Mouse (Mus musculus): Measurements from ENCODE around the gene Pde11a. TPM values are rescaled to one million over a fixed set of nuclear protein-coding genes. Genes with fewer than 3 reads are reported as not detected.

The Pde11a gene
- polyA plus RNA-seq, 1 experiment from 2014 or later, result 0.36 TPM

- peaks cover 3% of the 10 kb centered on the region; the same call in 1 of the 2 replicates for H3K36me3 ChIP-seq (ENCODE audit: control insufficient read depth, insufficient read depth, low read length)
- no peak overlapping the region; the same call in 1 of the 2 replicates for H3K4me3 ChIP-seq (ENCODE audit: low read depth, low read length)
- WGBS, result 78% methylated on average over 13 of the region's 13 CpGs
- no peak overlapping the region for H3K9ac ChIP-seq (ENCODE audit: low read depth, low read length)
- no peak overlapping the region for H3K27ac ChIP-seq (ENCODE audit: low read depth, low read length)
- no peaks in the 10 kb centered on the region for H3K9me3 ChIP-seq (ENCODE audit: control insufficient read depth, low read length)
- H3K4me2 ChIP-seq (replicated peaks; ENCODE audit: low read depth, low read length), result no peak overlapping the region
- ATAC-seq (ENCODE audit: low FRiP score), result peak; percentile 24; the same call in 1 of the 2 replicates
- H3K4me1 ChIP-seq (replicated peaks; ENCODE audit: control insufficient read depth, insufficient read depth, low read length), result 0 out of 2 replicates have a peak, but pooled peaks cover 2% of the 10 kb centered on the region
- H3K27me3 ChIP-seq (ENCODE audit: control insufficient read depth, insufficient read depth, low read length), result no peaks in the 10 kb centered on the region
- DNase-seq (ENCODE audit: low spot score), result no peak
Measured at GRCm38 (mm10) chr2:76368861-76369660, 30.5 kb upstream of the Pde11a start.

- Histone ChIP-seq H3K9me3 (ENCODE audit: control insufficient read depth, low read length) (no peaks in the 10 kb centered on the region), H3K4me3 (ENCODE audit: low read depth, low read length) (no peak overlapping the region), H3K27me3 (ENCODE audit: control insufficient read depth, insufficient read depth, low read length) (no peaks in the 10 kb centered on the region), H3K4me2 (replicated peaks; ENCODE audit: low read depth, low read length) (no peak overlapping the region), H3K4me1 (replicated peaks; ENCODE audit: control insufficient read depth, insufficient read depth, low read length) (0 out of 2 replicates have a peak, but pooled peaks cover 2% of the 10 kb centered on the region), H3K9ac (ENCODE audit: low read depth, low read length) (no peak overlapping the region), H3K27ac (ENCODE audit: low read depth, low read length) (no peak overlapping the region), H3K36me3 (ENCODE audit: control insufficient read depth, insufficient read depth, low read length) (no peaks in the 10 kb centered on the region)
- DNase-seq (ENCODE audit: low spot score), result peak; percentile 92
- 21% methylated on average over 9 of the region's 9 CpGs for WGBS
- ATAC-seq (ENCODE audit: low FRiP score), result no peak
Measured at GRCm38 (mm10) chr2:76367188-76367922, 28.8 kb upstream of the Pde11a start.

GRCm38 (mm10) chr2:76365811-76366210 is 27.2 kb upstream of the Pde11a start:
- Histone ChIP-seq H3K27ac (ENCODE audit: low read depth, low read length) (no peak overlapping the region), H3K4me1 (replicated peaks; ENCODE audit: control insufficient read depth, insufficient read depth, low read length) (0 out of 2 replicates have a peak, but pooled peaks cover under 1% of the 10 kb centered on the region), H3K4me3 (ENCODE audit: low read depth, low read length) (no peak overlapping the region), H3K36me3 (ENCODE audit: control insufficient read depth, insufficient read depth, low read length) (no peaks in the 10 kb centered on the region), H3K4me2 (replicated peaks; ENCODE audit: low read depth, low read length) (no peak overlapping the region), H3K27me3 (ENCODE audit: control insufficient read depth, insufficient read depth, low read length) (no peaks in the 10 kb centered on the region), H3K9me3 (ENCODE audit: control insufficient read depth, low read length) (no peaks in the 10 kb centered on the region), H3K9ac (ENCODE audit: low read depth, low read length) (no peak overlapping the region)
- ATAC-seq (ENCODE audit: low FRiP score), result no peak
- 76% methylated on average over 4 of the region's 4 CpGs for WGBS
- no peak for DNase-seq (ENCODE audit: low spot score)

GRCm38 (mm10) chr2:76362111-76362510 is 23.5 kb upstream of the Pde11a start:
- H3K4me3 ChIP-seq (ENCODE audit: low read depth, low read length), result no peak overlapping the region
- H3K27me3 ChIP-seq (ENCODE audit: control insufficient read depth, insufficient read depth, low read length), result no peaks in the 10 kb centered on the region
- DNase-seq (ENCODE audit: low spot score) (peak; percentile 39), ATAC-seq (ENCODE audit: low FRiP score) (no peak)
- 57% methylated on average over 2 of the region's 2 CpGs for WGBS
- no peaks in the 10 kb centered on the region for H3K36me3 ChIP-seq (ENCODE audit: control insufficient read depth, insufficient read depth, low read length)
- H3K4me1 ChIP-seq (replicated peaks; ENCODE audit: control insufficient read depth, insufficient read depth, low read length), result no peaks in the 10 kb centered on the region
- H3K4me2 ChIP-seq (replicated peaks; ENCODE audit: low read depth, low read length), result no peak overlapping the region
- H3K9ac ChIP-seq (ENCODE audit: low read depth, low read length), result no peak overlapping the region
- H3K9me3 ChIP-seq (ENCODE audit: control insufficient read depth, low read length), result no peaks in the 10 kb centered on the region
- no peak overlapping the region for H3K27ac ChIP-seq (ENCODE audit: low read depth, low read length)

GRCm38 (mm10) chr2:76360226-76360625 is 21.7 kb upstream of the Pde11a start, which contains the start of gene Cyct:
Gene Cyct (minus strand): TSS chr2:76360450.
- Histone ChIP-seq H3K4me1 (replicated peaks; ENCODE audit: control insufficient read depth, insufficient read depth, low read length) (no peaks in the 10 kb centered on the region), H3K36me3 (ENCODE audit: control insufficient read depth, insufficient read depth, low read length) (no peaks in the 10 kb centered on the region), H3K4me3 (ENCODE audit: low read depth, low read length) (no peak within 1 kb of the TSS), H3K9ac (ENCODE audit: low read depth, low read length) (no peak within 1 kb of the TSS), H3K9me3 (ENCODE audit: control insufficient read depth, low read length) (no peaks in the 10 kb centered on the region), H3K27ac (ENCODE audit: low read depth, low read length) (no peak within 1 kb of the TSS), H3K4me2 (replicated peaks; ENCODE audit: low read depth, low read length) (no peak within 1 kb of the TSS), H3K27me3 (ENCODE audit: control insufficient read depth, insufficient read depth, low read length) (no peaks in the 10 kb centered on the region)
- DNase-seq (ENCODE audit: low spot score) (no peak), ATAC-seq (ENCODE audit: low FRiP score) (no peak)
- WGBS, result 90% methylated on average over 11 of the region's 11 CpGs

- DNase-seq (ENCODE audit: low spot score), result no peak
- H3K27me3 ChIP-seq (ENCODE audit: control insufficient read depth, insufficient read depth, low read length), result no peaks in the 10 kb centered on the region
- no peak overlapping the region for H3K27ac ChIP-seq (ENCODE audit: low read depth, low read length)
- no peak for ATAC-seq (ENCODE audit: low FRiP score)
- WGBS, result 81% methylated on average over 6 of the region's 6 CpGs
- no peaks in the 10 kb centered on the region for H3K4me1 ChIP-seq (replicated peaks; ENCODE audit: control insufficient read depth, insufficient read depth, low read length)
- no peaks in the 10 kb centered on the region for H3K9me3 ChIP-seq (ENCODE audit: control insufficient read depth, low read length)
- no peaks in the 10 kb centered on the region for H3K36me3 ChIP-seq (ENCODE audit: control insufficient read depth, insufficient read depth, low read length)
- no peak overlapping the region for H3K4me2 ChIP-seq (replicated peaks; ENCODE audit: low read depth, low read length)
- no peak overlapping the region for H3K9ac ChIP-seq (ENCODE audit: low read depth, low read length)
- H3K4me3 ChIP-seq (ENCODE audit: low read depth, low read length), result no peak overlapping the region
Measured at GRCm38 (mm10) chr2:76347839-76348238, 9.3 kb upstream of the Pde11a start.

GRCm38 (mm10) chr2:76342146-76342545 is 3.6 kb upstream of the Pde11a start:
- H3K4me2 ChIP-seq (replicated peaks; ENCODE audit: low read depth, low read length), result no peak overlapping the region
- H3K4me3 ChIP-seq (ENCODE audit: low read depth, low read length), result no peak overlapping the region
- no peak overlapping the region for H3K27ac ChIP-seq (ENCODE audit: low read depth, low read length)
- no peaks in the 10 kb centered on the region for H3K27me3 ChIP-seq (ENCODE audit: control insufficient read depth, insufficient read depth, low read length)
- 89% methylated on average over 9 of the region's 9 CpGs for WGBS
- no peaks in the 10 kb centered on the region for H3K36me3 ChIP-seq (ENCODE audit: control insufficient read depth, insufficient read depth, low read length)
- H3K4me1 ChIP-seq (replicated peaks; ENCODE audit: control insufficient read depth, insufficient read depth, low read length), result no peaks in the 10 kb centered on the region
- ATAC-seq (ENCODE audit: low FRiP score) (no peak), DNase-seq (ENCODE audit: low spot score) (no peak)
- no peak overlapping the region for H3K9ac ChIP-seq (ENCODE audit: low read depth, low read length)
- H3K9me3 ChIP-seq (ENCODE audit: control insufficient read depth, low read length), result no peaks in the 10 kb centered on the region

- Histone ChIP-seq H3K4me1 (replicated peaks; ENCODE audit: control insufficient read depth, insufficient read depth, low read length) (no peaks in the 10 kb centered on the region), H3K4me3 (ENCODE audit: low read depth, low read length) (no peak overlapping the region), H3K27ac (ENCODE audit: low read depth, low read length) (no peak overlapping the region), H3K36me3 (ENCODE audit: control insufficient read depth, insufficient read depth, low read length) (no peaks in the 10 kb centered on the region), H3K4me2 (replicated peaks; ENCODE audit: low read depth, low read length) (no peak overlapping the region), H3K27me3 (ENCODE audit: control insufficient read depth, insufficient read depth, low read length) (no peaks in the 10 kb centered on the region), H3K9me3 (ENCODE audit: control insufficient read depth, low read length) (no peaks in the 10 kb centered on the region), H3K9ac (ENCODE audit: low read depth, low read length) (no peak overlapping the region)
- DNase-seq (ENCODE audit: low spot score) (no peak), ATAC-seq (ENCODE audit: low FRiP score) (no peak)
- 84% methylated on average over 5 of the region's 5 CpGs for WGBS
Measured at GRCm38 (mm10) chr2:76334596-76334995, 4.0 kb downstream of the Pde11a start.

Measured in hindbrain, embryonic 11.5 days (tissue).